Mouse (Mus musculus): ENCODE data around the gene Eif4e1b. TPM values are rescaled to one million over a fixed set of nuclear protein-coding genes. Genes with fewer than 3 reads are reported as not detected.
A peak's percentile ranks its signal among the peaks of the same experiment; 100 is the strongest.

Eif4e1b gene
- polyA plus RNA-seq, 1 experiment from 2014 or later = not detected

GRCm38 (mm10) chr13:54803010-54803409 lies 19.2 kb downstream of the Eif4e1b start:
- Histone ChIP-seq H3K36me3 (ENCODE audit: control insufficient read depth, insufficient read depth, low read length) (no peaks in the 10 kb centered on the region), H3K4me3 (ENCODE audit: low read depth, low read length) (no peak overlapping the region), H3K4me1 (ENCODE audit: control insufficient read depth, insufficient read depth, low read length) (peaks cover 3% of the 10 kb centered on the region; the same call in 1 of the 2 replicates), H3K9me3 (replicated peaks; ENCODE audit: control insufficient read depth, low read length, poor library complexity, severe bottlenecking) (no peaks in the 10 kb centered on the region), H3K27me3 (ENCODE audit: control insufficient read depth, insufficient read depth, low read depth, low read length) (no peaks in the 10 kb centered on the region; the same call in none of the 2 replicates), H3K27ac (ENCODE audit: low read length) (no peak overlapping the region), H3K9ac (ENCODE audit: low read depth, low read length) (no peak overlapping the region), H3K4me2 (ENCODE audit: low read length) (no peak overlapping the region)
- ATAC-seq = no peak
- 83% methylated on average over 6 of the region's 6 CpGs for WGBS

GRCm38 (mm10) chr13:54805134-54805838 lies 21.5 kb downstream of the Eif4e1b start:
- H3K4me3 ChIP-seq (ENCODE audit: low read depth, low read length) = no peak overlapping the region
- H3K4me2 ChIP-seq (ENCODE audit: low read length) = no peak overlapping the region
- H3K4me1 ChIP-seq (ENCODE audit: control insufficient read depth, insufficient read depth, low read length) = peaks cover 3% of the 10 kb centered on the region; the same call in 1 of the 2 replicates
- H3K9me3 ChIP-seq (replicated peaks; ENCODE audit: control insufficient read depth, low read length, poor library complexity, severe bottlenecking) = no peaks in the 10 kb centered on the region
- H3K27me3 ChIP-seq (ENCODE audit: control insufficient read depth, insufficient read depth, low read depth, low read length) = no peaks in the 10 kb centered on the region
- H3K36me3 ChIP-seq (ENCODE audit: control insufficient read depth, insufficient read depth, low read length) = no peaks in the 10 kb centered on the region
- no peak overlapping the region for H3K27ac ChIP-seq (ENCODE audit: low read length)
- 0 out of 2 replicates have a peak, but pooled peaks have one; percentile 68 for ATAC-seq
- 45% methylated on average over 21 of the region's 21 CpGs for WGBS
- no peak overlapping the region for H3K9ac ChIP-seq (ENCODE audit: low read depth, low read length)

- WGBS = 18% methylated on average over 13 of the region's 13 CpGs
- Histone ChIP-seq H3K4me3 (ENCODE audit: low read depth, low read length) (no peak overlapping the region), H3K9ac (ENCODE audit: low read depth, low read length) (no peak overlapping the region), H3K27me3 (ENCODE audit: control insufficient read depth, insufficient read depth, low read depth, low read length) (no peaks in the 10 kb centered on the region), H3K27ac (ENCODE audit: low read length) (no peak overlapping the region), H3K4me1 (ENCODE audit: control insufficient read depth, insufficient read depth, low read length) (peaks cover 3% of the 10 kb centered on the region; the same call in 1 of the 2 replicates), H3K36me3 (ENCODE audit: control insufficient read depth, insufficient read depth, low read length) (no peaks in the 10 kb centered on the region), H3K4me2 (ENCODE audit: low read length) (no peak overlapping the region), H3K9me3 (replicated peaks; ENCODE audit: control insufficient read depth, low read length, poor library complexity, severe bottlenecking) (no peaks in the 10 kb centered on the region)
- no peak for ATAC-seq
These were observed 22.7 kb downstream of the Eif4e1b start for GRCm38 (mm10) chr13:54806434-54806976.

GRCm38 (mm10) chr13:54808067-54808466 lies 24.3 kb downstream of the Eif4e1b start:
- Histone ChIP-seq H3K36me3 (ENCODE audit: control insufficient read depth, insufficient read depth, low read length) (no peaks in the 10 kb centered on the region), H3K27me3 (ENCODE audit: control insufficient read depth, insufficient read depth, low read depth, low read length) (no peaks in the 10 kb centered on the region), H3K4me2 (ENCODE audit: low read length) (no peak overlapping the region), H3K9me3 (replicated peaks; ENCODE audit: control insufficient read depth, low read length, poor library complexity, severe bottlenecking) (no peaks in the 10 kb centered on the region), H3K4me3 (ENCODE audit: low read depth, low read length) (no peak overlapping the region), H3K4me1 (ENCODE audit: control insufficient read depth, insufficient read depth, low read length) (peaks cover 3% of the 10 kb centered on the region; the same call in 1 of the 2 replicates), H3K27ac (ENCODE audit: low read length) (no peak overlapping the region), H3K9ac (ENCODE audit: low read depth, low read length) (no peak overlapping the region)
- WGBS = 77% methylated on average over 12 of the region's 12 CpGs
- ATAC-seq = no peak

- H3K9me3 ChIP-seq (replicated peaks; ENCODE audit: control insufficient read depth, low read length, poor library complexity, severe bottlenecking) = no peaks in the 10 kb centered on the region
- H3K9ac ChIP-seq (ENCODE audit: low read depth, low read length) = no peak overlapping the region
- no peaks in the 10 kb centered on the region for H3K27me3 ChIP-seq (ENCODE audit: control insufficient read depth, insufficient read depth, low read depth, low read length)
- no peak for ATAC-seq
- no peak overlapping the region for H3K4me2 ChIP-seq (ENCODE audit: low read length)
- H3K4me3 ChIP-seq (ENCODE audit: low read depth, low read length) = no peak overlapping the region
- H3K4me1 ChIP-seq (ENCODE audit: control insufficient read depth, insufficient read depth, low read length) = peaks cover 2% of the 10 kb centered on the region; the same call in 1 of the 2 replicates
- 71% methylated on average over 7 of the region's 7 CpGs for WGBS
- H3K36me3 ChIP-seq (ENCODE audit: control insufficient read depth, insufficient read depth, low read length) = no peaks in the 10 kb centered on the region
- no peak overlapping the region for H3K27ac ChIP-seq (ENCODE audit: low read length)
These were observed 27.7 kb downstream of the Eif4e1b start for GRCm38 (mm10) chr13:54811476-54811875.

GRCm38 (mm10) chr13:54813381-54813780 lies 29.6 kb downstream of the Eif4e1b start:
- H3K9ac ChIP-seq (ENCODE audit: low read depth, low read length) = no peak overlapping the region
- H3K36me3 ChIP-seq (ENCODE audit: control insufficient read depth, insufficient read depth, low read length) = no peaks in the 10 kb centered on the region
- H3K27ac ChIP-seq (ENCODE audit: low read length) = no peak overlapping the region
- H3K27me3 ChIP-seq (ENCODE audit: control insufficient read depth, insufficient read depth, low read depth, low read length) = no peaks in the 10 kb centered on the region
- no peaks in the 10 kb centered on the region for H3K9me3 ChIP-seq (replicated peaks; ENCODE audit: control insufficient read depth, low read length, poor library complexity, severe bottlenecking)
- ATAC-seq = no peak
- no peak overlapping the region for H3K4me3 ChIP-seq (ENCODE audit: low read depth, low read length)
- no peak overlapping the region for H3K4me2 ChIP-seq (ENCODE audit: low read length)
- WGBS = 91% methylated on average over 9 of the region's 9 CpGs
- H3K4me1 ChIP-seq (ENCODE audit: control insufficient read depth, insufficient read depth, low read length) = peaks cover 3% of the 10 kb centered on the region; the same call in 1 of the 2 replicates

- ATAC-seq = peak; percentile 70
- 12% methylated on average over 17 of the region's 17 CpGs for WGBS
- Histone ChIP-seq H3K4me1 (ENCODE audit: control insufficient read depth, insufficient read depth, low read length) (peaks cover 8% of the 10 kb centered on the region; the same call in 1 of the 2 replicates), H3K4me2 (ENCODE audit: low read length) (peak overlapping the region; percentile 28), H3K27me3 (ENCODE audit: control insufficient read depth, insufficient read depth, low read depth, low read length) (no peaks in the 10 kb centered on the region), H3K36me3 (ENCODE audit: control insufficient read depth, insufficient read depth, low read length) (no peaks in the 10 kb centered on the region), H3K9me3 (replicated peaks; ENCODE audit: control insufficient read depth, low read length, poor library complexity, severe bottlenecking) (no peaks in the 10 kb centered on the region), H3K9ac (ENCODE audit: low read depth, low read length) (no peak overlapping the region), H3K27ac (ENCODE audit: low read length) (peak overlapping the region; percentile 70), H3K4me3 (ENCODE audit: low read depth, low read length) (no peak overlapping the region)
These were observed 34.8 kb downstream of the Eif4e1b start for GRCm38 (mm10) chr13:54818399-54819254.

GRCm38 (mm10) chr13:54821106-54821505 lies 37.3 kb downstream of the Eif4e1b start:
- Histone ChIP-seq H3K4me2 (ENCODE audit: low read length) (no peak overlapping the region), H3K36me3 (ENCODE audit: control insufficient read depth, insufficient read depth, low read length) (no peaks in the 10 kb centered on the region), H3K9me3 (replicated peaks; ENCODE audit: control insufficient read depth, low read length, poor library complexity, severe bottlenecking) (no peaks in the 10 kb centered on the region), H3K27ac (ENCODE audit: low read length) (no peak overlapping the region), H3K4me1 (ENCODE audit: control insufficient read depth, insufficient read depth, low read length) (peaks cover 11% of the 10 kb centered on the region; the same call in 1 of the 2 replicates), H3K27me3 (ENCODE audit: control insufficient read depth, insufficient read depth, low read depth, low read length) (no peaks in the 10 kb centered on the region), H3K4me3 (ENCODE audit: low read depth, low read length) (no peak overlapping the region), H3K9ac (ENCODE audit: low read depth, low read length) (no peak overlapping the region)
- ATAC-seq = no peak
- WGBS = 88% methylated on average over 4 of the region's 4 CpGs

Data from midbrain, embryonic 16.5 days (tissue).